Mouse (Mus musculus): Measurements from ENCODE around the gene Akap13. TPM values are rescaled to one million over a fixed set of nuclear protein-coding genes. Genes with fewer than 3 reads are reported as not detected.
"Not testable (repeated sequence)": the region's sequence is repeated elsewhere in the genome, so short reads cannot be mapped to it uniquely, and the experiment has no call there.

Akap13 gene
- total RNA-seq, 4 experiments from 2014 or later = 70.2 to 79.8 (median 75.9) TPM

- no peak for DNase-seq (ENCODE audit: low spot score)
Observed at GRCm38 (mm10) chr7:75759992-75760514, 304.7 kb downstream of the Akap13 start.

- DNase-seq (ENCODE audit: low spot score) = not testable (repeated sequence)
Observed at GRCm38 (mm10) chr7:75760661-75761319, 305.5 kb downstream of the Akap13 start.

- not testable (repeated sequence) for DNase-seq (ENCODE audit: low spot score)
Observed at GRCm38 (mm10) chr7:75762225-75762624, 306.9 kb downstream of the Akap13 start.

- DNase-seq (ENCODE audit: low spot score) = not testable (repeated sequence)
Observed at GRCm38 (mm10) chr7:75767080-75767769, 311.9 kb downstream of the Akap13 start.

- DNase-seq (ENCODE audit: low spot score) = no peak
Observed at GRCm38 (mm10) chr7:75768169-75768568, 312.8 kb downstream of the Akap13 start.

GRCm38 (mm10) chr7:75769909-75770308 is 314.6 kb downstream of the Akap13 start:
- DNase-seq (ENCODE audit: low spot score) = no peak

- DNase-seq (ENCODE audit: low spot score) = not testable (repeated sequence)
Observed at GRCm38 (mm10) chr7:75774095-75775078, 319.1 kb downstream of the Akap13 start.

GRCm38 (mm10) chr7:75778053-75778452 is 322.7 kb downstream of the Akap13 start:
- DNase-seq (ENCODE audit: low spot score) = no peak

- no peak for DNase-seq (ENCODE audit: low spot score)
Observed at GRCm38 (mm10) chr7:75780812-75781211, 325.5 kb downstream of the Akap13 start.

GRCm38 (mm10) chr7:75781298-75781947 is 326.1 kb downstream of the Akap13 start:
- DNase-seq (ENCODE audit: low spot score) = no peak

GRCm38 (mm10) chr7:75781948-75782722 is 326.8 kb downstream of the Akap13 start:
- DNase-seq (ENCODE audit: low spot score) = peak; percentile 96

GRCm38 (mm10) chr7:75782723-75783011 is 327.3 kb downstream of the Akap13 start:
- DNase-seq (ENCODE audit: low spot score) = peak; percentile 21

- no peak for DNase-seq (ENCODE audit: low spot score)
Observed at GRCm38 (mm10) chr7:75785388-75786328, 330.3 kb downstream of the Akap13 start.

- DNase-seq (ENCODE audit: low spot score) = no peak
Observed at GRCm38 (mm10) chr7:75786812-75787211, 331.5 kb downstream of the Akap13 start.

GRCm38 (mm10) chr7:75787371-75787770 is 332.0 kb downstream of the Akap13 start:
- no peak for DNase-seq (ENCODE audit: low spot score)

- DNase-seq (ENCODE audit: low spot score) = not testable (repeated sequence)
Observed at GRCm38 (mm10) chr7:75788069-75788800, 332.9 kb downstream of the Akap13 start.

- not testable (repeated sequence) for DNase-seq (ENCODE audit: low spot score)
Observed at GRCm38 (mm10) chr7:75788801-75789135, 333.4 kb downstream of the Akap13 start.

GRCm38 (mm10) chr7:75789746-75790145 is 334.4 kb downstream of the Akap13 start:
- peak; percentile 61 for DNase-seq (ENCODE audit: low spot score)

Data from heart, adult 8-10 months (tissue).